Mouse (Mus musculus) left cerebral cortex, postnatal 4 days (tissue): ENCODE data around the gene Pfkfb4. TPM values are rescaled to one million over a fixed set of nuclear protein-coding genes. Genes with fewer than 3 reads are reported as not detected.

Source experiments
- DNase-seq: peaks from one replicate; pipeline ENCODE4 v3.0.0-alpha.2; 2022
- intact Hi-C: fragments of 180-260 bp; cut with DNase I; formaldehyde crosslinking; loops from one replicate; pipeline ENCODE4 v1.15.1; 2025
- total RNA-seq, 2 experiments: library from RNA; stranded (reverse); gene quantifications; 2 replicates each; pipeline ENCODE4 v1.2.3; 2021

Gene Pfkfb4
- 10 to 100 TPM; 25.5 to 25.8 TPM for total RNA-seq

GRCm38 (mm10) chr9:108991428-108992084 is at the start of gene Pfkfb4:
Gene Pfkfb4, plus strand, starts transcription at chr9:108991778.
- peak; percentile 96 for DNase-seq
- intact Hi-C loops = no loop called here

- DNase-seq = no peak
- intact Hi-C loops = no loop called here
Observed at GRCm38 (mm10) chr9:108945111-108945510, 46.5 kb upstream of the Pfkfb4 start.

GRCm38 (mm10) chr9:108945608-108946007 is 46.0 kb upstream of the Pfkfb4 start:
- intact Hi-C loops = no loop called here
- no peak for DNase-seq

- DNase-seq = no peak
- intact Hi-C loops = no loop called here
Observed at GRCm38 (mm10) chr9:108949231-108949966, 42.2 kb upstream of the Pfkfb4 start.

- intact Hi-C loops = no loop called here
- no peak for DNase-seq
Observed at GRCm38 (mm10) chr9:108949967-108950728, 41.4 kb upstream of the Pfkfb4 start.

GRCm38 (mm10) chr9:108953081-108953636 is 38.4 kb upstream of the Pfkfb4 start, which contains the start of gene Col7a1:
Gene Col7a1, plus strand, starts transcription at chr9:108953586.
- no peak for DNase-seq
- intact Hi-C loops = no loop called here

- intact Hi-C loops = no loop called here
- DNase-seq = no peak
Observed at GRCm38 (mm10) chr9:108955241-108955640, 36.3 kb upstream of the Pfkfb4 start.

GRCm38 (mm10) chr9:108955846-108956245 is 35.7 kb upstream of the Pfkfb4 start:
- intact Hi-C loops = no loop called here

GRCm38 (mm10) chr9:108963577-108963976 is 28.0 kb upstream of the Pfkfb4 start:
- no peak for DNase-seq
- intact Hi-C loops = no loop called here

More at GRCm38 (mm10) chr9:108955846-108956245, 35.7 kb upstream of the Pfkfb4 start:
- DNase-seq = no peak

GRCm38 (mm10) chr9:108964338-108964737 is 27.2 kb upstream of the Pfkfb4 start:
- intact Hi-C loops = no loop called here

GRCm38 (mm10) chr9:108970623-108971022 is 21.0 kb upstream of the Pfkfb4 start:
- DNase-seq = no peak
- intact Hi-C loops = no loop called here

More at GRCm38 (mm10) chr9:108964338-108964737, 27.2 kb upstream of the Pfkfb4 start:
- DNase-seq = no peak

- DNase-seq = no peak
- intact Hi-C loops = no loop called here
Observed at GRCm38 (mm10) chr9:108976483-108976882, 15.1 kb upstream of the Pfkfb4 start.

- intact Hi-C loops = no loop called here
- DNase-seq = no peak
Observed at GRCm38 (mm10) chr9:108977966-108978365, 13.6 kb upstream of the Pfkfb4 start.

GRCm38 (mm10) chr9:108982498-108982897 is 9.1 kb upstream of the Pfkfb4 start:
- intact Hi-C loops = no loop called here
- DNase-seq = no peak

GRCm38 (mm10) chr9:108983209-108983608 is 8.4 kb upstream of the Pfkfb4 start:
- DNase-seq = no peak
- intact Hi-C loops = no loop called here

- DNase-seq = no peak
- intact Hi-C loops = no loop called here
Observed at GRCm38 (mm10) chr9:108985710-108986109, 5.9 kb upstream of the Pfkfb4 start, which contains the start of gene Ucn2. Gene Ucn2, plus strand, starts transcription at chr9:108986010.

- intact Hi-C loops = no loop called here
Observed at GRCm38 (mm10) chr9:108987704-108988350, 3.8 kb upstream of the Pfkfb4 start.

GRCm38 (mm10) chr9:108989802-108990461 is 1.6 kb upstream of the Pfkfb4 start:
- intact Hi-C loops = no loop called here
- DNase-seq = no peak

More at GRCm38 (mm10) chr9:108987704-108988350, 3.8 kb upstream of the Pfkfb4 start:
- peak; percentile 68 for DNase-seq

GRCm38 (mm10) chr9:108990462-108990820 is 1.1 kb upstream of the Pfkfb4 start:
- intact Hi-C loops = no loop called here
- DNase-seq = no peak

- DNase-seq = no peak
Observed at GRCm38 (mm10) chr9:108992085-108992469, 499 bp downstream of the Pfkfb4 start.

More at GRCm38 (mm10) chr9:108992085-108992469, 499 bp downstream of the Pfkfb4 start:
- intact Hi-C loops = no loop called here
